Mouse (Mus musculus) adrenal gland, adult 8-10 months (tissue): ENCODE data around the gene Rfx5. TPM values are rescaled to one million over a fixed set of nuclear protein-coding genes. Genes with fewer than 3 reads are reported as not detected.
"Not testable (repeated sequence)": the region's sequence is repeated elsewhere in the genome, so short reads cannot be mapped to it uniquely, and the experiment has no call there.

Experiments
- DNase-seq: peaks from one replicate; pipeline ENCODE4 v3.0.0; 2022
- total RNA-seq, 4 experiments: library from RNA; stranded (reverse); gene quantifications; 2 replicates each; pipeline ENCODE4 v1.2.4; 2022

Gene Rfx5
- total RNA-seq, 4 experiments from 2014 or later = 27.2 to 56.5 (median 40.3) TPM

DNA sequence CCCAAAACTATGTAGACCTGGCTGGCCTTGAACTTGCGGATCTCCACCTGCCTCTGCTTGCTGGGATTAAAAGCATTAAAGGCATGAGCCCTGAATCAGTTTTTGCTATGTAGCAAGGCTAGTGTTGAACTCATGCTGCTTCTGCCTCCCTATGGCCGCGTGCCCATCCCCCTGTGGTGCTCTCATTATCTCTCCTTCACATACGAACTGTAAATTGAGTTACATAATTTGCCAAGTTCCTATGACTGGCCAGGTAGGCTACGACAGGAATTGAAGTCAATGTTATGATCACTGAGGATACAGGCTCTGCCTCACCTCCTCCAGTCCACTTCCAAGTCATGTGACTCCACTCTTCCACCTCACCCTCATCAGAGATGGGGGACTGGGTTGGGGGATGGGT lies 17.7 kb upstream of the Rfx5 start:
- not testable (repeated sequence) for DNase-seq

DNA sequence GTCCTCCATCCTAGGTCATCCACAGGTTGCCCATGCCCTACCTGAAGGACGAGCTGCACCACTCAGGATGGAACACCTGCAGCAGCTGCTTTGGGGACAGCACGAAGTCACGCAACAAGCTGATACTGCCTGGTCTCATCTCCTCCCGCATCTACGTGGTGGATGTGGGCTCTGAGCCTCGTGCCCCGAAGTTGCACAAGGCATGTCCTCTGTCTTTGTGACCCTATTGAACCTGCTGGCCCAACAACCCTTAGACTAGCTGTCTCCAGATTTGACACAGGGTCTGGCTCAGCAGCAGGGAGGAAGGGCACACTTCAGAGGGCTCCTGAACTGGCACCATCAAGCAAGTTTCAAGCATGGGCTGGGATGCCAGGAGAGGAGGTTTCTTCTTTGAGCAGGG lies 16.7 kb upstream of the Rfx5 start:
- DNase-seq = not testable (repeated sequence)

DNA sequence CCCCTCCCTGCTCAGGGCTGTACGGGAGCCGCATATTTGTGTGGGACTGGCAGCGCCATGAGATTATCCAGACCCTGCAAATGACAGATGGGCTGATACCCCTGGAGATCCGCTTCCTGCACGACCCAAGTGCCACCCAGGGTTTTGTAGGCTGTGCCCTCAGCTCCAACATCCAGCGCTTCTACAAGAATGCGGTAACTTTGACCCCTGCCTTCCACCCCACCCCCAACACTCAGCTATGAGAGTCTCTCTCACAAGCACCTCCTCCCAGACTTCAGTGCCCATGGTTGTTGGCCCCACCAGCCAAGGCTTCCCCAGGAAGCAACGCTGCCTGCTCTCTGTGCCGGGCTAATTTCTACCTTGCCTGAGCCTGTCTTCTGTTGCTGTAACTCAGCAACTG lies 13.8 kb upstream of the Rfx5 start:
- DNase-seq = not testable (repeated sequence)

DNA sequence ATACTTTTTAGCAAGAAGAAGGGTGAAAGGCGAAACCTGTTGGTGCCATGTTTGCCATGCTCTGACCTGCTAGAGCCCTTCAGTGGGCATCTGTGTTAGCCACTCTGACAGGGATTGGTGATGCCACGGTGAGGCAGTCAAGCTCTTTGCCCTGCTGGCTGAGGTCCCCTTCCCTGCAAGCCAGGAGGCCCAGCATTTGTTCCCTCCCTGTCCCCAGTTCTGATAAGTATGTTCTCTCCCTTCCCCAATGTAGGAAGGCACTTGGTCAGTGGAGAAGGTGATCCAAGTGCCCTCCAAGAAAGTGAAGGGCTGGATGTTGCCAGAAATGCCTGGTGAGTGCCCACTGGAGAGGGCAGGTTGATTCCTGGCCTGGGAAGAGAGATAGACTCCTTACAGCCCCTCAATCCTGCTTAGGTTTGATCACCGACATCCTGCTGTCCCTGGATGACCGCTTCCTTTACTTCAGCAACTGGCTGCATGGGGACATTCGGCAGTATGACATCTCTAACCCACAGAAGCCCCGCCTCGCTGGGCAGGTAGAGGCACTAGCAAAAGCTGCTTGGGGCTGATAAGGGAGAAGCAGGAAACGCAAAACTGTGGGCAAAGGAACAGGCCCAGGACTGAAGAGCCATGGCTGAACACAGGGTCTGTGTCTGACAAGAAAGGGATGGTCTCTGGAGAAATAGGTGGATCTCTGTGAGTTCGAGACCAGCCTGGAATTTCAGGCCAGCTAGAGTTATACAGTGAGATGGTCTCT lies 11.5 kb upstream of the Rfx5 start:
- not testable (repeated sequence) for DNase-seq

DNA sequence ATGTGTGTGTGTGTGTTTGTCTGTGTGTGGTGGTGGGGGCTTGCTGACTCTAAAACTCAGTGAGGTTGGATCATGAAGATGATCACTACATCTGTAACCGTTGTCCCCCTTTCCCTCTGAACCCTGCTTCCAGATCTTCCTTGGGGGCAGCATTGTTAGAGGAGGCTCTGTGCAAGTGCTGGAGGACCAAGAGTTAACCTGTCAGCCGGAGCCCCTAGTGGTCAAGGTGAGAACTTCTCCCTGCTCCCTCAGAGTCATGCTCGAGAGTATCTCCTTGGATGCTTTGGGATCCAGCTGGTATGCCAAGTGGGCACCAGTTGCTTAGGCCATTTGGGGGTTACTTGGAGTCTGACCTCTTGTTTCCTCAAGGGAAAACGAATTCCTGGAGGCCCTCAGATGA lies 10.2 kb upstream of the Rfx5 start:
- not testable (repeated sequence) for DNase-seq

DNA sequence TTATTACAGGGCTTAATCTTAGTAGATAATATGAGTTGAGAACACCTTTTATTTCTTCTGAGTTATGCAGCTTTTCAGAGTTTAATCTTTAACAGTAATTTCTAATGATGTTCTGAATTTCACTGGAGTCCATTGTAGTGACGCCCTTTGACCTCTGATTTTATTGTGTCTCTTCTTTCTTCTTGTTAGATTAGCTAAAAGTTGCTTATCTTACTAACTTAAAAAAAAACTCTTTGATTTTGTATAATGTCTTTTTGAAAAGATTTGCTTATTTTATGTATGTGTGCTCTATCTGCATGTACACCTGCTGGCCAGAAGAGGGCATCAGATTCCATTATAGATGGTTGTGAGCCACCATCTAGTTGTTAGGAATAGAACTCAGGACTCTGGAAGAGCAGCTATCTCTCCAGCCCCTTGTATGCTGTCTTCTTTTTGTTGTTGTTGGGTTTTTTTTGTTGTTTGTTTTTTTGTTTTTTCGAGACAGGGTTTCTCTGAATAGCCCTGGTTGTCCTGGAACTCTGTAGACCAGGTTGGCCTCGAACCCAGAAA lies 5.7 kb upstream of the Rfx5 start:
- DNase-seq = no peak

DNA sequence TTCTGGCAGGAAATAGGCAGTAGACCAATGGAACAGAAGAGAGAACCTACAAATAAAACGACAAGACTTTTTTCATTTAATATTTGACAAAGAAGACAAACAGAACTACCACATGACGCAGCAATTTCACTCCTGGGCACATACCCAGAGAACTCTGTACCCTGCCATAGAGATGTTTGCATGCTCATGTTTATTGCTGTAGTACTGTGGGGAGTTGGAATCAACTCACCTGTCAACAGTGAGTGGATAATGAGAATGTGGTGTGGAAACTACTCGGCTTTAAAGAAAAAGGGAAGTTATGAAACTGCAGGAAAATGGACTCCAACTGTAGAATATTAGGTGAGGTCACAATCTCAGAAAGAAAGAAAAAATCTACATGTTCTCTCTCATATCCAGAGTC lies 4.2 kb upstream of the Rfx5 start:
- DNase-seq = no peak

DNA sequence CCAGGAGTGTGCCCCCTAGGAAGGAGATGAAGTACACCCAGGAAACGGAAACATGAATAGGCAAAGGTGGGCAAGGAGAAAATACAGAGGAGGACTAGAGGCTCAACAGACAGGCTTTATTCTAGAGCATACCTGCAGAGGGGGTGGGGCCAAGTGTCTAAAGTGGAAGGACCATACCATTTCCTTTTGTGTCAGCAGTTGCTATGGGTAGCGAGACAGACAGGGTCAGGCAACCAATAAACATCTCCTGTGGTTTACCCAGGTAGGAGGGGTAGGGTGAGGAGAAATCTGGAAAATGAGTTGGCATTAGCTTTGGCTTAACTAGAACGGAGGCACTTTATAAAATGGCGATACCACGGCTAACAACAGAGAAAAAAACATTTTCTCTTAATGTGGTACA lies 1.1 kb upstream of the Rfx5 start:
- DNase-seq = no peak

DNA sequence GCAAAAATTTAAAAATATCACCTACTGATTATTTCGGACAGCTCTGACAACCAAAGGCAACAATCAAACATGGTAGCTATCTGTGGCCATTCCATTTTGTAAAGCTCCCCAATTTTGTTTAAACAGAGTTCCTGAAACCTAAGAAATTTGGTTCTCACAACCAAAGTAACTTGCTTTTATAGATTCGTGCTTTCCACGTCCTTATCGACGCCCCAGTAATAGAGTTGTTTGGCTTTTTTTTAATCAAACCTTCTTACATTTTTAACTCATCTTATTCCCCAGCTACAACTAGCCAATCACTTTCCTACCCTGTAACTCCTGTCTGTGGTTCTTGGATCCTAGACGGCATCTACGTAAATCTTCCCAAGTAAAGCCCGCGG lies 501 bp upstream of the Rfx5 start:
- no peak for DNase-seq

DNA sequence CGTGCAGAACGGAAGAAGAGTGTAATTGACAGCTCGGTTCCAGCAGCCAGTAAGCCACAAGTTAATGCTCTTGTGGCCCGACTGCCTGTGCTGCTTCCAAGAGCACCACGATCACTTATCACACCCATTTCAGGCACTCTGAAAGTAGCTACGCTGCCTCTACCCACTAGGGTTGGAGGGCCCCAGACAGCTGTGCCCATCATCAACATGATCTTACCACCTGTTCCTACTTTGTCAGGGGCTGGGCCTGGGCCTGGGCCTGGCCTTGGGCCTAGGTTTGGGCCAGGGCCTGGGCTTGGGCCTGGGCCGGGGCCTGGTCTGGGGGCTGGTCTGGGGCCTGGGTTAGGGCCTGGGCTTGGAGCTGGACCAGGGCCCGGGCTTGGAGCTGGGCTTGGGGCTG lies 4.4 kb downstream of the Rfx5 start:
- no peak for DNase-seq

DNA sequence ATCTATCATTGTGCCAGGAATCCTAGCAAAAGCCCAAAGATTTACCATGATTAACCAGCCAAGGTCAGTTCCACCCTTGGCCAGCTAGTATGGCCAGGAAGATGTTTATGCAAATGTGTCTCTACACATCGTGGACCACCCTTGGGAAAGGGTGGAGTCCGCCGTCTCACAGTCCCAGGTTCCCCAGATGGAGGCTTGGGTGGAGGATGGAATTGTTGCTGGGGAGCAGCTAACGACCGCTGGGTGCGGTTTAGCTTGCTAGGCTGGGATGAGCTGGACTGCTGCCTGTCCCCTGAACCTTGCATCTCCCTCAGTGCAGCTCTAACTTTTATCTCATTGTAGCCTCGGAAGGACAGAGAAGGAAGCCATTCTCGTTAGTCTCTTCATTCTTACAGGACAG lies 6.0 kb downstream of the Rfx5 start:
- no peak for DNase-seq

DNA sequence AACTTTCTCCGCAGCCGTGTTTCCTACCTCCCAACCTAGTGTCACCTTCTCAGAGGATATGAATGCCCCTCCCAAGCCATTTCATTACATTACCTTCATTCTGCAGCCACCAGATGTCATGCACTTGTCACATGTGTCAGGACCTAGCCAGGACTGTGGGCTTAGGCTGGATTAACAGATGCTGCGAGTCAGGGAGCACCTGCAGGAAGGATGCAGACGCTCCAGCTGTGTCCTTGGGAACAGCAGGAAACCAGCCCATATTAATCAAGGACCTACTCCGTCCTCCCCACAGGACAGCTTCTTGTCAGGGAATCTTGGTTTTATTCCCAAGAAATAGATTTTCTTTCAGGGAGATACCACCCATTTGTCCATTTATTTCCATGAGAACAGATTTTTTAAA lies 6.4 kb downstream of the Rfx5 start:
- no peak for DNase-seq

DNA sequence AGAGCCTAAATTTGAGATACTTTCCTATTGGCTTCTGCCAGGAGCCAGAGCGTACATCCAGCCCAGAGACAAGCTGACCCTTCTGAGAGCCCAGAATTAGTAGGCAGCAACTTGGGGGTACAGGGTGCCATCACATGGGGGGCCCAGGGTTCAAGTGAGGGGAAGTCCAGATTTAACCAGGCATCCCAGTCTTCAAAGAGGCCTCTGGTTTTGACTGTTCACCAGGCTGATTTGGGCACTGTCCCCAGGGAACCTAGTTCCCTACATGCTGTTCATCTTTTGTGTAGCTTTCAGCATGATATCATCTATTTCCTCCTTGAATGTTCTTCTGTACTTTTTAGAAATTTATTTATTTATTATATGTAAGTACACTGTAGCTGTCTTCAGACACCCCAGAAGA lies 11.1 kb downstream of the Rfx5 start:
- DNase-seq = no peak

DNA sequence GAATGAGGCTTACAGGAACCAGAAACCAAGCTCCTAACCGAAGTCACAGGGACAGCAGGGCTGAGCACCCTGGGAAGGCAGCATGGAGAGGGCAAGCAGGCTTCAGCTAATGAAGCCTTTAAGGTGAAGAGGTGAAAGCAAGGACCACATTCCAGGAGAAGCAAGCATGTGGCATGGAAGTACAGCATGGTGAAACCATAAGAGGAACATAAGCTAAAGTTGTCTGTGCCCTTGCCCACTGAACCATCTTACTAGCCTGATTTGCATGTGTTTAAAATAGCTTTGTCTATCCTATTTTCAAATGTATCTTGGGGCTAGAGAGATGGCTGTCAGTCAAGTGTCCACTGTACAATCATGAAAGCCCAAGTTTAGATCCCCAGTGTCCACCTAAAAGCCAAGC lies 12.0 kb downstream of the Rfx5 start:
- no peak for DNase-seq

DNA sequence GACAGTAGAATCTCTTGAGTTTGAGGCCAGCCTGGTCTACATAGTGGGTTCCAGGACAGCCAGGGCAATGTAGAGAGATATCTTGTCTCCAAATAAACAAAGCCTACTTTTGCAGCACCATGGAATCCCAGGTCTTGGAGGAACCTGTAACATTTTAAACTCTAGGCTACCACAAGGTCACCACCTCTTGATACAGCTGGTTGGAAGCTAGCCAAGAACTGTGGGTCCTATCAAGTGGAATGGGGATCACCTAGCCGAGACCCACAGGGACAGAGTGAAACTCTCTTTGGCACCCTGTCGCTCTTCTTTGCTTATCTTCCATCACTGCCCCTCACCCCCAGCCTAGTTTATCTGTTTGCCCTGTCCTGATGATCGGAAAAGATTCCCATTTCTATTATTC lies 18.7 kb downstream of the Rfx5 start:
- no peak for DNase-seq

DNA sequence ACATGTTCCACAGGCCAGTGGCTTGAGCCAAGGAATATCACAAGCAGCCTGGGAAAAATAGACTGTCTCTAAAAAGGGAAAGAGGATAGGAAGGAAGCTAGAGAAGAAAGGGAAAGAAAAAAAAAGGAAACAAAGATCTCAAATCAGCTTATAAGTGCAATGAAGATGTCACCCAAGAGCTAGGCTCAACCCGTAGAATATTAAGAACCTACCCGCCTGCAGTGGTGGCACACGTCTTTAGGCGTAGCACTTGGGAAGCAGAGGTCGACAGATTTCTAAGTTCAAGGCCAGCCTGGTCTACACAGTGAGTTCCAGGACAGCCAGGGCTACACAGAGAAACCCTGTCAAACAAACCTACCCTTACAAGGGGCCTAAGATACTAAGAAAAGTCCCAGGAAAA lies 19.7 kb downstream of the Rfx5 start:
- DNase-seq = no peak

DNA sequence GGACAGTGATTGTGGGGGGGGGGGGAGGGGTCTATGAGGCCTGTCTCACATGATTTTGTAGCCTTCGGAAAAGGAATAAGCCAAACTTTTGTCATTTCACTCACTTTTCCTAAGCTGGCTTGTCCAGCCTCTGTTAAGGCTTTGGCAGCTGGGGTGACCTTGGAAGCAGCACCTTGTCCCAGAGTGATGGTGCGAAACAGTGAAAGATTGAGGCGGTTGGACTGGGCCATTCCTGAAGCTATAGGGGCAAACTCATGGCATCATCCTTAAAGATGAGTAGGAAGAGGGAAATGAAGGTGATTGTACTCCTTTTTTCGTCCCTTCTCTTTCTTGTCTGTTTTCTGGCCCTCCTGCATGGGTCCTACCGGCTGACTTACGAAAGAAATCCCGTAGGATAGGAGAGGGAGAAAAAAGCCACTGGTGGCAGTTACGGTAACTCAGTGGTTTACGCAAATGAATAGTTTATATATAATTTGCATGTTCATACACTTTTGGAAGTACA lies 20.2 kb downstream of the Rfx5 start:
- no peak for DNase-seq

DNA sequence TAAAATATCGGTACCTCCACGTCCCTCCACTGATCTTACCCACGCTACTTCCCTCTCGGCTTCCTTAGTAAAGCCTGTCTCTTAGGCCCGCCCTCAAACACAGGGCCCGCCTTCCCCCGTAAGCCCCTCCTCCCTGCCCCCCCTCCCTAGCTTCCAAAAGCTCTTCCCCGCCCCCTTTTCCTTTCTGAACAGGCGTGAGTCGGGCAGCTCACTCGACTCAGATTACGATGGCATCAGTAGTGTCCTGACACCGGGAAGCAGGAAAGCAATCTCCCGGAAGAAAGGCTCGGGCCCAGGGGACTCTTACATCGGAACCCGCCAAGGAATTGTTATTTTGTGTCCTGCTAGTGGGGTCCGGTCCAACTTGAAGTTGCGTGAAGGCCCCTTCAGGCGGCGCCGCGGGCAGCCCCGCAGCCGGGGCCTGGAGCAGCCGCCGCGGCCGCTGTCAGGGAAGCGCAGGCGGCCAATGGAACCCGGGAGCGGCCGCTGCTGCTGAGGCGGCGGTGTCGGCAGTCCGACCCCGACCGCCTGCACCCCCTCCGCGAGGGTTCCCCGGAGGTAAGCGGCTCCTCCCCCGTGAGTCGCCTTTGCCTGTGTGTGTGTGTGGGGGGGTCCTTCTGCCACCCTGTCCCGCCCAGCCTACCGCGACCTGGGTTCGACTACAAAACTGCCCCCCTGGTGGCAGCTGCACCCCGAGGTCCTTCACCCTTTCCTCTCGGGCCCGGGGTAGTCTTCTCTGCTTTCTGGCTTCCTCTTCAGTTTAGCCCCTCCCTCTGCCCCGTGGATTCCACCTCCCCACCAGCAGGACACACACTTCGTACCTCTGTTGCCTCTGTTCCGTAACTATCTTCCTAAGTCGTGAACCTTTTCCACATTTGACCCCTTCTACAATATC lies 20.9 kb downstream of the Rfx5 start, which contains the start of gene Pi4kb:
Gene Pi4kb, plus strand, starts transcription at position 204 of the 895 bp plus-strand sequence.
- DNase-seq = peak; percentile 76

DNA sequence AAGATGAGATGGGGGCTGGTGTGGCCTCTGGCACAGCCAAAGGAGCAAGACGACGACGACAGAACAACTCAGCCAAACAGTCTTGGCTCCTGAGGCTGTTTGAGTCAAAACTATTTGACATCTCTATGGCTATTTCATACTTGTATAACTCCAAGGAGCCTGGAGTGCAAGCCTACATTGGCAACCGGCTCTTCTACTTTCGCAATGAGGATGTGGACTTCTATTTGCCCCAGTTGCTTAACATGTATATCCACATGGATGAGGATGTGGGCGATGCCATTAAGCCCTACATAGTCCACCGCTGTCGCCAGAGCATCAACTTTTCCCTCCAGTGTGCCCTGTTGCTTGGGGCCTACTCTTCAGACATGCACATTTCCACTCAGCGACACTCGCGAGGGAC lies 30.4 kb downstream of the Rfx5 start:
- no peak for DNase-seq

DNA sequence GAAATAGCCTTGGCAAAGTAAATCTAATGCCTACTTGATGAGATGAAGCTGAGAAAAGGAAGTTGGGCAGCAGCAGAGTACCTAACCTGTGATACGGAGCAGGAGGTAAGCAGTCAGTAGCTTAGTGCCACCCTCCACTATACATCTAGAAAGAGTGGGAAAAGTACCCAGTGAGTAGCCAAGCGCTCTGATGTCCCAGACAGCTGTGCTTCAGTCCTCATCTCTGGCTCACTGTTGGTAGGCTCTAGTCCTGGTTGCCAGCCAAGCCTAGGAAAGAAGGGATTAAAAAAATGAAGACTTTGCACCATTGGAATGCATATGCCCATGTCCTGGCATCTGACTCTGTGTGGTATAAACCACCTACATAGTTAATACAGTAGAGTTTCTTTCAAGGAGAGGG lies 31.6 kb downstream of the Rfx5 start:
- no peak for DNase-seq

DNA sequence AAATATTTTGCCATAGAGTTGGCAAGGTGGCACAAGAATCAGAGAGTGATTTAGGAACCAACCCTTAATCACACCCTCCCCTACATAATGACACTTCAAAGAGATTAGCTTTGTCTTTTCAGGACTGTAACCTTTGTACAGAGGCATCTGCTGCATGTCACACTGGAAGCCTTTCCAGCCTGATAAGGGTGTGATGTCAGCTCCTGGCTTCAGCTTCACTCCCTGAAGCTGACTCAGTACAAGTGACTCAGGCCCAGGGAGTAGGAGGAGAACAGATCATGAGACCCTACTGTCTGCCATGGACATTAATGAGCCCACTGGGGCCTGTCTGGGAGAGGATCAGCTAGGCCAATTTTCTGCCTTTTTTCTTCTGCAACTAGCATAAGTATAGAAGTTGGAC lies 33.7 kb downstream of the Rfx5 start:
- DNase-seq = peak; percentile 80

DNA sequence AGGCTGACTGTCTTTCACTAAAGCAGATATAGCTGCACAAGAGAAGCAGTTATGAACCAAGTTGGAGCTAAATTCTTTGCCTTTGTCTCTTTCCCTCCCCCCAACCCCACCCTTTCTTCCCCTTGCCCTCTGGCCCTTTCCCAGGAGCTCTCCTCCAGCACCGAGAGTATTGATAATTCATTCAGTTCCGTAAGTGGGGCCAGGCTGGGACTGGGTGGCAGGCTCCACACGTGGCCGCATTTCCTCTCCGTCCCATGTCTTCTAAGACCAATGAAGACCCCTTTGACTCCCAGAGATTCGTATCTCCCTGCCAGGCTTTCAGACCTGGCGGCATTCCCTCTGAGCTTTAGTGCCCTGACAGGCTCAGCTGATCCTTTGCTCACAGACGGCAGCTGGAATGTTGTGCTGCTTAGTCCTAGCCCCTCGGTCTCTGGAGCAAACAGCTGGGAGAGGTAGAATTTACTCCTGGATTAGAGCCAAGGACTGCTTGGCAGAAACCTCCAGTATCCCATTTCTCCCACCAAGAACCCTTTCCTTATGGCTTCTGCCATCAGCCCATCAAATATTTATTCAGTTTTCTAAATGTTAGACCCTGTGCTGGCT lies 35.4 kb downstream of the Rfx5 start:
- DNase-seq = no peak

DNA sequence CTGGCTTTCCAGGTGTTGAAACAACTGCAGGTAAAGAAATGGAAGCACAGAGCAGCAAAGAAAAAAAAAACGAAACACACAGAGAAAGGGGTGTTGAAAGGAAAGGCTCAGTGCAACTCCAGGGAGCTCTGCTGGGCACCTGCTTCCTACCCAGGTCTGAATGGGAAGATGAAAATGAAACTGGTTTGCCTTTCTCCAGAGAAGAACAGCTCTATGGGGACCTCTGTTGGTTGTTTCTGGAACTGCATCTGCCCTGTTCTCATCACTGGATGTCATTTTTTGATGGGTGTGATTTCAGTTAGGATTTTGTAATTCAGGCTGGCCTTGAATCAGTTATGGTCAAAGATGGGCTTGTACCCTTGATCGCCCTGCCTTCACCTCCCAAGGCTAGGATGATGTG lies 43.1 kb downstream of the Rfx5 start:
- DNase-seq = no peak
